Mouse (Mus musculus) neural tube, postnatal 0 days (tissue): ENCODE measurements around the gene Usp49. TPM values are rescaled to one million over a fixed set of nuclear protein-coding genes. Genes with fewer than 3 reads are reported as not detected.

Experiments used
- polyA plus RNA-seq: library from polyadenylated mRNA; unstranded; fragments of >200 nt; fragmentation: Nextera tagmentation; extraction: Ambion mirVana; gene quantifications from 2 replicates; pipeline ENCODE4 v1.2.1, GENCODE M21; 2015

The Usp49 gene
- 6.2 and 6.9 TPM in 2 replicates for polyA plus RNA-seq

DNA sequence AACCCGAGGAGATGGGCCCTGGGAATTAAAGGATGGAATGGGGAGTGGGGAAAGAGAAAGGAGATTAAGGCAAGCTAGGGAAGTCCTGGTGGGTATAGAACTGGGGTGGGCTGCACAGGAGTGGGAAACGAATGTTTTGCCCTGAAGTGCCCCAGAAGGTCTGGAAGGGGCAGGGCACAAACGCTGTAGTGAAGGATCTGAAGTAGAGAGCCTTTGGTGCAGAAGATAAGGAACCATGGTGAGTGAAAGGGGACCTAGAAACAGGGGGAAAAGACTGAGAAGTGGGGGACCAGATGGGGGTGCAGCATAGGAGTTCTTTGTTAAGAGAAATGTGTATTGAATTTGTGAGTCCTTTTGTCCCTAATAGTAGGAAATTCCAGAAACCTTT, at the start of gene Usp49:
Gene Usp49, plus strand, starts transcription at position 13 of the 388 bp plus-strand sequence.

DNA sequence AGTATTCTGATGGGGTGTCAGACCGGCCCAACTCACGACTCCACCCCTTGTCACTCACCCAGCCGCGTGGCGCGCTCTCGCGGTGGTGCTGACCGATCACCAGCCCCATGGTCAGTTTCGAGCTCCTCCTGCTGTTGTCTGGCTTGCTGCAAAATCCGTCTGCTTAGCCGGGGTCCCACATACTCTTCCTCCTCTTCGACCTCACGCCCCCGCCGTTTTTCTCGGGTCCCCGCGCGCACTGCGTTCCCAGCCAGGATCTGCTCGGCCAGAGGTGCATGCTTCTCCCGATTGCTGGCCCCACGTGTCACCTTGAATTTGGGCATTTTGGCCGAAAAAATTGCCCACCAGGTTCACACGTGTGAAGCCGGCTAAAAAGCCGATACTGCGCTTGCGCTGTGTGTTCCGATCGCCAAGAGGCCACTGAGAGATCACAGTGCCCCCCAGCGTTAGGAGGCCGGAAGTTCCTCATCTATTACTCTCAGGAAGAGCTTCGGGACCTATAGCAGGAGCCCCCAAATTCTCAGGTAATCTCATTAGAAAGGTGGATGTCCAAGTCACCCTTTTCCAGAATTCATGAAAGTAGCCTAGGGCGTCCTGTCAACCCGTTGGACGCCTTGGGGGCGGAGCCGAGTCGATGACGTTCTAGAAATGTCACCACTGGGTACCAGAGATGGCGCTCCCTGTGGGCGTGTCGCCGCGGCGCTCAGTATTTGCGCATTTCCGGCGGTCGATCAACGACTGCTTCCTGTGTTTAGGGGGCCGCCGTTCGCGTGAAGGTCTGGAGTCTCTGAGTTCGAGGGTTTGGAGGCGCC, 19.4 kb upstream of the Usp49 start, which contains the start of the genes Bysl, Med20 and Gm20517:
Gene Bysl, minus strand, starts transcription at position 644 of the 812 bp plus-strand sequence.
Gene Med20, plus strand, starts transcription at position 734 of the 812 bp plus-strand sequence.
Gene Gm20517, plus strand, starts transcription at position 741 of the 812 bp plus-strand sequence.

DNA sequence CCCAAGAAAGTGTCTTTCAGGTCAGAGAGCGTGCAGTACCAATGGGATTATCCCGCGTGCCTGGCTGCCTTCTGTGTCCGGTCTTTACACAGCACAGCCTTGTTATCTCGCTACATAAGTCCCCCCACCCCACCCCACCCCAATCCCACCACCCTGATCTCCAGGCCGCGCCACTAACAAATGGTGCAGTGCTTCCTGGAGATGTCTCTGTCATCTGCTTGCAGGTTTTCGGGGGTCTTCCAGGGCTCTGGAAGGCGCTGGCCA, 57.8 kb downstream of the Usp49 start, which contains the start of gene Tomm6:
Gene Tomm6, minus strand, starts transcription at position 43 of the 264 bp plus-strand sequence.

DNA sequence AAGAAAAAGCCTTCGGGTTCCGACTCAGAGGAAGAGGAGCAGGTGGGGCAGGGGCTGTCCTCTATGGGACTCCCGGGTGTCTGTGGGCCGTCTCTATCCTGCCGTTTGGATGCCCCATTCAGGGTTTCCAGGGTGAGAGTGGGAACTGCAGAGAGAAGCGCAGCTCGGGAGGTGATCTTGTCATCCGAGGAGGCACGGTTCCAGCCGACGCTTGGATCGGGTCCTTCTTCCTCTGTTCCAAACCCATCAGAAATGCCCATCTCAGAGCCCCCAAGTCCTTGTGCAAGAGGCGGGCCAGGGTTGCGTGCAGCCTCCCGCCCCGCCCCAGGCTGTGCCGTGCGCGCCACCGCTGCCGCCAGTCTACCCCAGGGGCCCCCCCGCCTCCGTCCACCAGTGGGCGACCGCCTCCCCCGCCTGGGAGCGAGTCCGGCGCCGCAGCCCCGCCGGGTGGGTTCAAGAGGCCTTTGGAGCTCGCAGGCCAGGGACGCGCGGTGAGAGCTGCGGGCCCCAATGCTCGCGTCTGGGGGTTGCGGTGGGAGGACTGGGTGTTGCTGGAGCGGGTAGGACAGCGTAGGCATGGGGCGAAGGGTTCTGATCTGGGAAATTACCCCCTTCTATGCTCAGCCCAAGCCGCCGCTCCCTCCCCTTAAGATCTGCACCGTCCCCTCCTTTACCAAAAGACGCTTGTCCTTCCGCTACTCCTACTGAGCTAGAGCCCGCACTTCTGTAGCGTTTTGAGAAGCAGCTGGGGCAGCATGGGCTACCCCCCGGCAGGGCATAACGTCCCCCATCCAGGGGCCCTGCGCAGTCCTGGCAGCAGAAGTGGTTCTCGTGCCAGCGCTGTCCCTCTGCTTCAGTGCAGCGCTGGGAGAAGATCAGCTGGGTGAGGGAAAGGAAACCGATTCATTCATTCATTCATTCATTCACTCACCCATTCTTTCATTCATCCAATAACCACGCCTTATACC, 58.4 kb downstream of the Usp49 start, which contains the start of gene Frs3:
Gene Frs3, plus strand, starts transcription at position 423 of the 968 bp plus-strand sequence.

DNA sequence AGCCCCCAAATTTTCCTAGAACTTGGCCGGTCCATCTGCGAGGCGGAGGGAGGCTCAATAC, 63.8 kb downstream of the Usp49 start, which contains the start of gene Gm21981:
Gene Gm21981, minus strand, starts transcription at position 14 of the 61 bp plus-strand sequence.

DNA sequence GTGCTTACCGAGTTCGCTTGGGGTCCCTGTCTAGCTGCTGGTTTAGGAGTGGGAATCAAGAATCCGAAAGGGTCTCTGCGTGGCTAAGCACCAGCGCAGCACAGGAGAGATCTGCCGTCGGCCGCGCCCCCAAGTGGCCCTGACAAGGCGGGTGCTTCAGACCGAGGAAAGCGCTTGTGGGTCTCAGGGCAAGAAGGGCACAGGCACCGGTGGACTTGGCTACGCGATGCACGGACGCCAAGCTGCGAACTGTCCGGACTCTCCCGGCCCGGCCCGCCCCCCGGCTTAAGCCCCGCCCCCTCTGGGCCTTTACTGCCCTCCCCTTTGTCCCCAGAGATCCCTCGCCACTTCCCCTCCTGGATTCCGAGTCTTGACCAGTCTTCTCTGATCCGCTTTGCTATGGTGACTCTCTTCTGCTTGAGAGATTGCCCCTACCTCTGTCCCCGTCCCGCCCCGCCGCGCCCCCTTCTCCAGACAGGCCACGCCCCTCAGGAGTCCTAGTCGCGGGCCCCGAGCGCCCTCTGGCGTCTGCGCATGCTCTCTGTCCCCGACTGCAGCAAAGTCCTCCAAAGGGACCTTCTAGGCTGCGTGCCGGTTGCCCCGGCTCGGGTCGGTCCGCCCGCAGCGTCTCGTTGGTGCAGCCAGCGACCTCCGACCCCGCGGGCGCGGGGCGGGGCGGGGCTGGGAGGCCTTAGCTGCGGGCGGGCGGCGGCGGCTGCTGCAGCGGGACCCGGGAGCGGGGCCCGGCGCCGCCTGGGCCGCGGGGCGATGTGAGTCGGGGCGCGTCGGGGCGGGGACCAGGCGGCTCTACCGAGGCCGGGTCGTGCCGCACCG, 64.2 kb downstream of the Usp49 start, which contains the start of gene Prickle4:
Gene Prickle4, minus strand, starts transcription at position 234 of the 834 bp plus-strand sequence.

DNA sequence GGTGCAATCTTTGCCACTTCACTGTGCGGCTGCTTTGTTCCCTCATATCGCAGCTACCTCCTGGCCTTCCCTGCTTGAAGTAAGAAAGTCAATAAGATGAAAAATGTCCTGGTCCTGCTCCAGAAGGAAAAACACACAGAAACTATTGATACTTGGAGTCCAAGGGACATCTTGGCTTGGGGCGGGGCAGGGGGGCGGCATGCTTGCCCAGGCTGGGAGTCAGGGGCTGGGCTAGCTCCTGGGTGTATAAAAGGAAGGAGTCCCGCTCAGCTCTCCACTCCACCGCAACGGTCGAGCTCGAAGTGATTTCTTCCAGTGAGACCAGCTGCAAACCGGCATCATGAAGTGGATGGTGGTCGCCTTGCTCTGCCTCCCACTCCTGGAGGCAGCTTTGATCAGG, 96.1 kb downstream of the Usp49 start, which contains the start of gene Pgc:
Gene Pgc, plus strand, starts transcription at position 277 of the 400 bp plus-strand sequence.

Other genes starting within 250 kb of the Usp49 start
- gene Guca1b, start 245.3 kb upstream of the Usp49 start, polyA plus RNA-seq: 0.32 and 0.36 TPM in 2 replicates
- 0.90 and 1.3 TPM in 2 replicates for gene Guca1a, start 230.1 kb upstream of the Usp49 start, polyA plus RNA-seq
- 0.18 TPM in 1 of 2 replicates, not detected in the other for gene AI661453, start 194.1 kb upstream of the Usp49 start, polyA plus RNA-seq
- 0.20 and 0.36 TPM in 2 replicates for gene 1700001C19Rik, start 193.3 kb upstream of the Usp49 start, polyA plus RNA-seq
- 14.1 and 15.8 TPM in 2 replicates for gene Taf8, start 128.4 kb upstream of the Usp49 start, polyA plus RNA-seq
- 90.0 and 95.2 TPM in 2 replicates for gene Ccnd3, start 125.6 kb upstream of the Usp49 start, polyA plus RNA-seq
- gene Bysl, start 19.2 kb upstream of the Usp49 start, polyA plus RNA-seq: 26.5 and 28.5 TPM in 2 replicates
- gene Med20, start 19.1 kb upstream of the Usp49 start, polyA plus RNA-seq: 26.2 and 28.7 TPM in 2 replicates
- 2.8 and 3.3 TPM in 2 replicates for gene Gm20517, start 19.1 kb upstream of the Usp49 start, polyA plus RNA-seq
- 344 and 393 TPM in 2 replicates for gene Tomm6, start 57.7 kb downstream of the Usp49 start, polyA plus RNA-seq
- 68.5 and 73.2 TPM in 2 replicates for gene Frs3, start 58.3 kb downstream of the Usp49 start, polyA plus RNA-seq
- 1.2 and 1.5 TPM in 2 replicates for gene Gm21981, start 63.8 kb downstream of the Usp49 start, polyA plus RNA-seq
- 1.4 and 2.4 TPM in 2 replicates for gene Prickle4, start 64.0 kb downstream of the Usp49 start, polyA plus RNA-seq
- 0.33 and 0.36 TPM in 2 replicates for gene Pgc, start 96.2 kb downstream of the Usp49 start, polyA plus RNA-seq
- 7.9 and 9.6 TPM in 2 replicates for gene Tfeb, start 106.3 kb downstream of the Usp49 start, polyA plus RNA-seq
- 1.6 and 1.8 TPM in 2 replicates for gene Mdfi, start 204.0 kb downstream of the Usp49 start, polyA plus RNA-seq